Mouse (Mus musculus) gastrocnemius, adult 2 months (tissue): Measurements from ENCODE around the gene Nr1h2. TPM values are rescaled to one million over a fixed set of nuclear protein-coding genes. Genes with fewer than 3 reads are reported as not detected.
A peak's percentile ranks its signal among the peaks of the same experiment; 100 is the strongest.

ENCODE experiments used
- DNase-seq: peaks from one replicate; pipeline ENCODE4 v3.0.0; 2022
- H3K27ac ChIP-seq: fragments of 200-600 bp; 2 replicates; pipeline ENCODE4 v1.8.1; 2022; ENCODE audit warnings: mild to moderate bottlenecking
- H3K4me3 ChIP-seq: fragments of 200-600 bp; 2 replicates; pipeline ENCODE4 v1.8.1; 2022; ENCODE audit warnings: mild to moderate bottlenecking, moderate library complexity
- CTCF ChIP-seq: fragments of 200-600 bp; IDR thresholded peaks from 2 replicates; pipeline ENCODE4 v1.8.1; 2022; ENCODE audit warnings: antibody characterized with exemption, mild to moderate bottlenecking, moderate library complexity
- intact Hi-C: fragments of 180-260 bp; cut with DNase I; formaldehyde crosslinking; loops from one replicate; pipeline ENCODE4 v1.15.1; 2025
- long read RNA-seq, 2 experiments: library from polyadenylated mRNA; stranded (forward); transcript quantifications; one replicate each; pipeline ENCODE4 v2.0.0; 2021
- total RNA-seq, 2 experiments: library from RNA; stranded (reverse); gene quantifications; 2 replicates each; pipeline ENCODE4 v1.2.3; 2021

The Nr1h2 gene
- total RNA-seq = 10 to 100 TPM; 40.6 to 42.7 TPM
- long read RNA-seq, experiment 1, transcript Nr1h2-203 (10 exons, 1,988 nt) = minor isoform, 13 of 90 reads
- long read RNA-seq, experiment 1, transcript Nr1h2-202 (10 exons, 1,948 nt) = minor isoform, 14 of 90 reads
- long read RNA-seq, experiment 1, transcript Nr1h2-201 (10 exons, 1,999 nt) = major isoform, 34 of 90 reads
- long read RNA-seq, experiment 1, partial matches to known transcripts = 10 of 90 reads
- long read RNA-seq, experiment 1, other reads (novel, unspliced or antisense) = 19 of 90 reads
- long read RNA-seq, experiment 2, transcript Nr1h2-202 (10 exons, 1,948 nt) = minor isoform, 14 of 94 reads
- long read RNA-seq, experiment 2, transcript Nr1h2-201 (10 exons, 1,999 nt) = major isoform, 28 of 94 reads
- long read RNA-seq, experiment 2, transcript Nr1h2-203 (10 exons, 1,988 nt) = minor isoform, 17 of 94 reads
- long read RNA-seq, experiment 2, partial matches to known transcripts = 5 of 94 reads
- long read RNA-seq, experiment 2, other reads (novel, unspliced or antisense) = 28 of 94 reads

DNA sequence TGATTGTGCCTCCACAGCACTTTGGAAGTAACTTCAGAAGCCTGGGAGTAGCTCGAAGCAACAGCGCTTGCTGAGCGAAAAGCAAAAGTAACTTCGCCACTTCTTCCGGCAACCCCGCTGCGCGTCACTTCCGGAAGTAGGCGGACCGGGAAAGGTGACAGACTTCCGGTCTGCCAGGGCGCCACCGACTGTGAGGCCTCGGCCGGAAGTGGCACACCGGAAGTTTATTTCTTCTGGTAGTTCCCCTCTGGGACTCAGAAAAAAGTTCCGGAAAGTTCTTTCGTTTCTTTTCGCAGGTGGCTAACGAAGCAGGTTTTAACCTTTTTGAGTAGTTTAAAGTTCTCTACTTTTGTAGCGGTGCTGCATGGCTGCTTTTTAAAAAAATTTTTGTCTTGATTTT lies at the start of gene Nr1h2:
Nr1h2 (minus strand) TSS at position 126 of the 400 bp plus-strand sequence.
- Histone ChIP-seq H3K4me3 (peak within 1 kb of the TSS; percentile 77), H3K27ac (peak within 1 kb of the TSS; percentile 98)
- DNase-seq = peak; percentile 98
- no peak for TF ChIP-seq CTCF
- intact Hi-C loops = loop anchor here (10.0 kb wide), 1 partner anchor 1161 kb away; the partner anchor contains the start of genes Rpl18 and Sphk2

- DNase-seq = no peak
- no peak for TF ChIP-seq CTCF
- no peak overlapping the region for H3K4me3 ChIP-seq
- no peak overlapping the region for H3K27ac ChIP-seq
- intact Hi-C loops = no loop called here
Measured at GRCm38 (mm10) chr7:44603186-44603855, 49.6 kb upstream of the Nr1h2 start.

GRCm38 (mm10) chr7:44602443-44602842 lies 48.7 kb upstream of the Nr1h2 start:
- TF ChIP-seq CTCF = no peak
- DNase-seq = no peak
- intact Hi-C loops = no loop called here

DNA sequence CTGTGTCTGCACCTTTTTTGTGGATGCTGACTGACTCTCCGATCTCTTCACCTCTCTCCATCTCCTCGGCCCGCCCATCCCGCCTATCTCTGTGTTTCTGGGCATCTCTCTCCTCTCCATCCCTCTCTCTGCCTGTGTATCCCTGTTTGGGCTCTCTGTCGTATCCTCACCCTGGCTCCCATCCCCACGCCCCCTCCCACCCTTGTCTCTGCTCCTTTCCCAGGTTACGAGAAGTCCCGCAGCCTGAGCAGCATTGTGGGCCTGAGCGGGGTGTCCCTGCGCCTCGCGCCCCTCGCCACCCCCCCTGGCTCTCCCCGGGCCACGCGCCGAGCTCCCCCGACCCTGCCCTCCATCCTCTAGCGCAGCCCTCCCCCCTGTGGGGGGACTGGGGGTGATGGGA lies 47.9 kb upstream of the Nr1h2 start:
- Histone ChIP-seq H3K27ac (no peak overlapping the region), H3K4me3 (no peak overlapping the region)
- DNase-seq = no peak
- intact Hi-C loops = no loop called here
- TF ChIP-seq CTCF = no peak

More at GRCm38 (mm10) chr7:44602443-44602842, 48.7 kb upstream of the Nr1h2 start:
- no peak overlapping the region for H3K27ac ChIP-seq
- no peak overlapping the region for H3K4me3 ChIP-seq

GRCm38 (mm10) chr7:44600691-44601262 lies 47.0 kb upstream of the Nr1h2 start:
- Histone ChIP-seq H3K4me3 (no peak overlapping the region), H3K27ac (no peak overlapping the region)
- no peak for TF ChIP-seq CTCF
- no peak for DNase-seq
- intact Hi-C loops = no loop called here

DNA sequence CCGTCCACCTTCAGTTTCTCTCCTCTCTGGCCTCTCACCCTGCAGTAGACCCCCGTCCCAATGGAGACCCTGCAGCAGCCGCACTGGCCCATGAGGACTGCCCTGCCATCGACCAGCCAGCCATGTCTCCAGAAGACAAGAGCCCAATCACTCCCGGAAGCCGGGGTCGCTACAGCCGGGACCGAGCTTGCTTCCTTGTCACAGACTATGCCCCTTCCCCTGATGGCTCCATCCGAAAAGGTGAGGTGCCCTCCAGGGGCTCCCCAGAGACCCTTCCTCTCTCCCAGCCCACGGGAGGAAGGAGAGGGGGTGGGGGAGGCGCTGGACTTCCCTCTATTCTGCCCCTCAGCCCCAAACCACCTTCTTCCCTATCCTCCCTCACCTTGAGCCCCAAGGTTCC lies 44.6 kb upstream of the Nr1h2 start:
- intact Hi-C loops = no loop called here
- H3K4me3 ChIP-seq = no peak overlapping the region
- no peak overlapping the region for H3K27ac ChIP-seq
- TF ChIP-seq CTCF = no peak
- no peak for DNase-seq

- peak; percentile 6 for DNase-seq
- no peak overlapping the region for H3K27ac ChIP-seq
- intact Hi-C loops = no loop called here
- H3K4me3 ChIP-seq = no peak overlapping the region
- TF ChIP-seq CTCF = no peak
Measured at GRCm38 (mm10) chr7:44597666-44598065, 43.9 kb upstream of the Nr1h2 start.

- DNase-seq = peak; percentile 11
- intact Hi-C loops = no loop called here
- TF ChIP-seq CTCF = no peak
- no peak overlapping the region for H3K27ac ChIP-seq
- no peak overlapping the region for H3K4me3 ChIP-seq
Measured at GRCm38 (mm10) chr7:44596996-44597538, 43.3 kb upstream of the Nr1h2 start.

- no peak overlapping the region for H3K27ac ChIP-seq
- H3K4me3 ChIP-seq = no peak overlapping the region
- intact Hi-C loops = no loop called here
- no peak for TF ChIP-seq CTCF
- DNase-seq = peak; percentile 16
Measured at GRCm38 (mm10) chr7:44596051-44596450, 42.3 kb upstream of the Nr1h2 start.

DNA sequence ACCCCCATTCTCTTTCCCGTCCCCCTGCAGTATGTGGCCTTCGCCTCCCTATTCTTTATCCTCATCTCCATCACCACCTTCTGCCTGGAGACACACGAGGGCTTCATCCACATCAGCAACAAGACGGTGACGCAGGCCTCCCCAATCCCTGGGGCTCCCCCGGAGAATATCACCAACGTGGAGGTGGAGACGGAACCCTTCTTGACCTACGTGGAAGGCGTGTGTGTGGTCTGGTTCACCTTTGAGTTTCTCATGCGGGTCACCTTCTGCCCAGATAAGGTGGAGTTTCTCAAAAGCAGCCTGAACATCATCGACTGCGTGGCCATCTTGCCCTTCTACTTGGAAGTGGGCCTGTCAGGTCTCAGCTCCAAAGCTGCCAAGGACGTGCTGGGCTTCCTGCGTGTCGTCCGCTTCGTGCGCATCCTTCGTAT lies 41.4 kb upstream of the Nr1h2 start:
- no peak overlapping the region for H3K27ac ChIP-seq
- intact Hi-C loops = no loop called here
- no peak overlapping the region for H3K4me3 ChIP-seq
- no peak for TF ChIP-seq CTCF
- peak; percentile 6 for DNase-seq

DNA sequence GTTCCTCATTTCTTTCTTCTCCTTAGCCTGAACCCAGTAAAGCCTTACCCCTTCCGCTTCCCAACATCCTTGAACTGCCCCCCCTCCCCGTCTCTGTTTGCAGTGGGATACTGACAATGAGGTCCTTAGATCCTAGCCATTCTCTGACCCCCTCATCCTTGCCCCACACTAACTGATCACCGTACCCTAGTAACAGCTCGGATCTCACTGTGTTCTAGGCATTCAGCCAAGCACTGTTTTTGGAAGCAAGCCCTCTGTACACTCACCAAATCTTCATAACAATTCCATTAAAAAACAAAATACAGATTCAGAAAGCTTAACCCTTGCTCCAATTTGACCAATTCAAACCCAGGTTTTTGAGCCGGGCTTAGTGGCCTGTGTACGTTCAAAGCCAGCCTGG lies 40.5 kb upstream of the Nr1h2 start:
- intact Hi-C loops = loop anchor here (5.0 kb wide), 1 partner anchor 58 kb away; no protein-coding TSS in a partner anchor
- no peak for TF ChIP-seq CTCF
- Histone ChIP-seq H3K27ac (no peak overlapping the region), H3K4me3 (no peak overlapping the region)
- DNase-seq = peak; percentile 22

GRCm38 (mm10) chr7:44593775-44594174 lies 40.0 kb upstream of the Nr1h2 start:
- no peak for TF ChIP-seq CTCF
- Histone ChIP-seq H3K27ac (no peak overlapping the region), H3K4me3 (no peak overlapping the region)
- peak; percentile 77 for DNase-seq
- intact Hi-C loops = loop anchor here (5.0 kb wide), 1 partner anchor 59 kb away; no protein-coding TSS in a partner anchor
